Mouse (Mus musculus): ENCODE results near the gene Ppp3r1. TPM values are rescaled to one million over a fixed set of nuclear protein-coding genes. Genes with fewer than 3 reads are reported as not detected.

Gene Ppp3r1
- polyA plus RNA-seq (2015; fragmentation: Nextera tagmentation; extraction: Ambion mirVana): 25.0 and 26.6 TPM in 2 replicates

DNA sequence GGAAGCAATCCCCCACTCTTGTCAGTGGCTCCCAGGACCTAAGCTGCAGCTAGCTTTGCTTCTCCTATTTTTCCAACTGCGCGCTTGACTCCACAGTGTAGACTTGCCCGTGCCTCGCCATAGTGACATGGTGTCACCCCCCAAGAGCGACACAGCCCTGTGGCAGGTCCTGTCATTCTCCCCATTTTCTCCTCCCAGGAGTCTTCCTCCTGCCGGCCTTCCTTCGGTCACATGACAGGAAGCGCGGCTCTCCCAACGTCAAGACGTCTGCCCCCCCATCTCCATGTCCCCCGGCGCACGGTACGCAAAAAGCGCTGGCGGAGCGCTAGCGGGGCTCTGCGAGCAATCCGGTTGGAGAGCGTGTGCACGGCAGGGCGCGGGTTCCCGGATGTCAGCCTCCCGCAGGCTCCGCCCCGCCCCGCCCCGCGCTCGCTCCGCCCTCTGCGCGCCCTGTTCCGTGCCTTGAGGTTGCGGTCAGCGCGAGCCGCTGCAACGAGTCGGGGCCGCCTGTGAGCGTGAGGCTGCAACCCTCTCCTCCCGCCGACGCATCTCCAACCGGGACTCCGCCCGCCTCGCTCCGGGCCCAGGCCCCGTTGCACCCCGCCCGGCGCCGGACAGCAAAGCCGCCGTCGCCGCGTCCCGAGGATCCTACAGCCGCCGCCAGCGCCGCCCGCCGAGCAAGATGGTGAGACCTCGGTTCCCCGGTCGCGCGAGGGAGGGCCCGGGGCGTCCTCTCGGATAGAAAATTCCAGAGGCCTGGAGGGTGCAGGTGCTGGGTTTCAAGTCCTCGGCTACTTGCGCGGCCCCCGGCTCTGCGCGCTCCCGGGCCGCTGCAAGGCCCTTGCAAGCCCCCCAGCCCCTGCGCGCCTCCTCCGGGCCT, at the start of gene Ppp3r1:
Gene Ppp3r1, plus strand, starts transcription at position 406 of the 880 bp plus-strand sequence.
- Histone ChIP-seq H3K36me3 (ENCODE audit: control insufficient read depth, insufficient read depth) (no peaks in the 10 kb centered on the region), H3K4me2 (ENCODE audit: low read depth, low read length) (peak within 1 kb of the TSS; percentile 97), H3K27me3 (ENCODE audit: control insufficient read depth, insufficient read depth, low read depth, low read length) (no peaks in the 10 kb centered on the region), H3K4me1 (ENCODE audit: control insufficient read depth, low read depth, low read length) (peaks cover 10% of the 10 kb centered on the region), H3K9ac (ENCODE audit: low read depth, low read length) (peak within 1 kb of the TSS; percentile 92), H3K9me3 (replicated peaks; ENCODE audit: control insufficient read depth, low read length) (no peaks in the 10 kb centered on the region), H3K4me3 (ENCODE audit: low read depth, low read length) (peak within 1 kb of the TSS; percentile 93), H3K27ac (ENCODE audit: low read length) (peak within 1 kb of the TSS; percentile 91)
- peak; percentile 98 for ATAC-seq (ENCODE audit: low read depth)
- under 1% methylated on average over 81 of the region's 89 CpGs for WGBS (ENCODE audit: insufficient replicate concordance)

DNA sequence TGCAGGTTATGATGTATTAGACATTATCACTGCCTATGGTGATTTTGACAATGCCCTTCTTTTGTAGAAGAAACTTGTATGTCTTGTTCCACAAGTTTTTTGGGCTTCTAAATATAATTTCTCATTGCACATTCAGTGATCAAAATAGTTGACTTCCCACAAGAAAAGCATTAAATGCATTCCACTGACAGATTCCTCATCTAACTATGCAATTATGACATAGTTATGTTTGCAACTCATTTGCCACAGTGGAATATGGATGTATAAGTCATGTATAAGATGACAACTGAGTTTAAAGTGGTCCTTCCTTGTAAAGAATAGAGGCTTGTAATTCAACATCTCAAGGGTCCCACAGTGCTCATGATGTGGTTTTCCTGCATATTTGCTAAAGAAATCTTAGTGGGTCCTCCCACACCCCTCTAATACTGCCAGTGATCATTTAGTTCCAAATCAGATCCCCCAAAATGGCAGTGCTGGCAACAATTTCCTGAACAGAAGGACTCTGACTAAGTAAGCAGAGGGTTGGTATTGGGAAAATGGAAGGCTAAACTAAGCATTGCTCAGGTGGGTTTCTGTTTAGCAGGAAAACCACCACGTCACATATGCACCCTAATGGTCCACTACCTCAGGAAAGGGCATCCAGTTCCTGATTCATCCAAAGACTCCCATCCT, 46.5 kb upstream of the Ppp3r1 start:
- Histone ChIP-seq H3K4me2 (ENCODE audit: low read depth, low read length) (no peak overlapping the region), H3K9ac (ENCODE audit: low read depth, low read length) (no peak overlapping the region), H3K4me3 (ENCODE audit: low read depth, low read length) (no peak overlapping the region), H3K27me3 (ENCODE audit: control insufficient read depth, insufficient read depth, low read depth, low read length) (no peaks in the 10 kb centered on the region), H3K27ac (ENCODE audit: low read length) (no peak overlapping the region), H3K9me3 (replicated peaks; ENCODE audit: control insufficient read depth, low read length) (no peaks in the 10 kb centered on the region), H3K36me3 (ENCODE audit: control insufficient read depth, insufficient read depth) (no peaks in the 10 kb centered on the region), H3K4me1 (ENCODE audit: control insufficient read depth, low read depth, low read length) (no peaks in the 10 kb centered on the region)
- 30% methylated on average over 1 of the region's 1 CpGs for WGBS (ENCODE audit: insufficient replicate concordance)
- no peak for ATAC-seq (ENCODE audit: low read depth)

DNA sequence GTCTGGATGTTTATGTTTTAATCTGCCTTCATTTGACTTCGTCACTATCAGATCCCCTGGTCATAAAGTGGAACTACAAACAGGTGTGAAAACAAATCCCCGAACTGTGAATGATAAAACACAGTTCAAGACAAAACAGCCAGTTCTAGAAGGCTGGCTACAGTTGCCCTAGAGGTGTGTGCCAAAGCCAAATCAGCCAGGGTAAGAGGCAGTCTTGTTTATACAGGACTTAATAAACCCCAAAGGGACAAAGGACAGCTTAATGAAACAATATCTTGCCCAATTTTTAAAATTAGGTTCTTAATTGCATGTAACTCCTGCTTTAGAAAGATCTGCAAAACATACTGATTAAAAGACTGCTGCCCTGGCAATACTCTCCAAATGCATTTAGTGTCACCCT, 32.6 kb upstream of the Ppp3r1 start:
- 47% methylated on average over 2 of the region's 2 CpGs for WGBS (ENCODE audit: insufficient replicate concordance)
- no peaks in the 10 kb centered on the region for H3K36me3 ChIP-seq (ENCODE audit: control insufficient read depth, insufficient read depth)
- H3K4me1 ChIP-seq (ENCODE audit: control insufficient read depth, low read depth, low read length): no peaks in the 10 kb centered on the region
- no peaks in the 10 kb centered on the region for H3K27me3 ChIP-seq (ENCODE audit: control insufficient read depth, insufficient read depth, low read depth, low read length)
- no peak overlapping the region for H3K9ac ChIP-seq (ENCODE audit: low read depth, low read length)
- H3K9me3 ChIP-seq (replicated peaks; ENCODE audit: control insufficient read depth, low read length): no peaks in the 10 kb centered on the region
- no peak overlapping the region for H3K27ac ChIP-seq (ENCODE audit: low read length)
- no peak for ATAC-seq (ENCODE audit: low read depth)
- no peak overlapping the region for H3K4me3 ChIP-seq (ENCODE audit: low read depth, low read length)
- H3K4me2 ChIP-seq (ENCODE audit: low read depth, low read length): no peak overlapping the region

DNA sequence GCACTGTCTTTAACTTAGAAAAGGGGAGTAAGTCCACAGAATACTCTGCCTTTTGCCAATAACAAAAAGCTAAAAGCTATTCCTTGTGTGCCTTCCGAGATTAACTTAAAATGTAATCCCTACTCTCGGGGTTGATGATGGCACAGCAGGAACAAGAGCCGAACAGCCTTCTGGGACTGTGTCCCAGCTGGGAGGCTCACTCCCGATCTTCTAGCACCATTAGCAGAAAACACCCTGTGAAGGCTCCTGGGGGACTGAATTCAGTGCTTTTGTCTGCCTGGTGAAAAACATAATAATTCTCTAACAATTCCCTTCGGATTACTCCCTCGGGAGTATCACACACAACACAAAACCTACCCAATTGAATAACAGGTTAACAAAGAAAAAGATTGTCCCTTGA, 23.4 kb upstream of the Ppp3r1 start:
- Histone ChIP-seq H3K4me3 (ENCODE audit: low read depth, low read length) (no peak overlapping the region), H3K27ac (ENCODE audit: low read length) (no peak overlapping the region), H3K9ac (ENCODE audit: low read depth, low read length) (no peak overlapping the region), H3K36me3 (ENCODE audit: control insufficient read depth, insufficient read depth) (no peaks in the 10 kb centered on the region), H3K4me2 (ENCODE audit: low read depth, low read length) (no peak overlapping the region), H3K9me3 (replicated peaks; ENCODE audit: control insufficient read depth, low read length) (no peaks in the 10 kb centered on the region), H3K27me3 (ENCODE audit: control insufficient read depth, insufficient read depth, low read depth, low read length) (no peaks in the 10 kb centered on the region), H3K4me1 (ENCODE audit: control insufficient read depth, low read depth, low read length) (no peaks in the 10 kb centered on the region)
- no peak for ATAC-seq (ENCODE audit: low read depth)
- WGBS (ENCODE audit: insufficient replicate concordance): 49% methylated on average over 6 of the region's 6 CpGs

DNA sequence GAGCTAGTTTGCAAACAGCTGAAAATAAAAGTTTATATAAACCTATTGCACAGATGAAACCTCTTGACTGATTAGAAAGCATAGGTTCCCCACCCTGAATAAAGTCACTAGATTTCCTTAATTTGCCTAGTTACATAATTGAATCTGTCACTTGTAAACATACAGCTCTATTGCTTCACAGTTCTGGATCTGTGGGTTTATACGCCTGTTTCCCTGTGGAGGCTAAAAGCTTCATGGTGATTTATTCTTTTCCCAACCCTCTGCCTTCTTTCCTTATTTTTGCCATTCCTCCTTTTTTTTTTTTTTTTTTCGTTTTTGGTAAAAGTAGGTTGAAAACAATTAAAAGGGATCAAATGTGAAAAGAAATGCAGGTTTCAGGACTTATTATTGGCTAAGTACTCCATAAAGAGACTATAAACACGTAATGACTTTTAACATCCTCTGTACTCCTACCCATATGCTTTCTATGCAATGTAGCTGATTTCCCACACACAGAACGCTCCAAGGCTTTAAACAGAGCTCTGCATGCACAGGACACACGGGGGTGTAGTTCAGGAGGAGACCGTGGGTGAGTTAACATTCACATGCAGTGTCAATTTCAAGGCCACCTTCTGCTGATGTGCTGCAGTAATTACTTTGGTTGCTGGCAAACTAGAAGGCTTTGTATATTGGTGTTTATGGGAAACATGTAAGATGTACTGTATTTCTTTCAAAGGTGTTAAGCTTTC, 20.6 kb upstream of the Ppp3r1 start:
- H3K27ac ChIP-seq (ENCODE audit: low read length): no peak overlapping the region
- H3K36me3 ChIP-seq (ENCODE audit: control insufficient read depth, insufficient read depth): no peaks in the 10 kb centered on the region
- no peaks in the 10 kb centered on the region for H3K4me1 ChIP-seq (ENCODE audit: control insufficient read depth, low read depth, low read length)
- no peak overlapping the region for H3K9ac ChIP-seq (ENCODE audit: low read depth, low read length)
- no peaks in the 10 kb centered on the region for H3K27me3 ChIP-seq (ENCODE audit: control insufficient read depth, insufficient read depth, low read depth, low read length)
- ATAC-seq (ENCODE audit: low read depth): no peak
- no peaks in the 10 kb centered on the region for H3K9me3 ChIP-seq (replicated peaks; ENCODE audit: control insufficient read depth, low read length)
- WGBS (ENCODE audit: insufficient replicate concordance): 53% methylated on average over 6 of the region's 6 CpGs
- H3K4me2 ChIP-seq (ENCODE audit: low read depth, low read length): no peak overlapping the region
- no peak overlapping the region for H3K4me3 ChIP-seq (ENCODE audit: low read depth, low read length)

DNA sequence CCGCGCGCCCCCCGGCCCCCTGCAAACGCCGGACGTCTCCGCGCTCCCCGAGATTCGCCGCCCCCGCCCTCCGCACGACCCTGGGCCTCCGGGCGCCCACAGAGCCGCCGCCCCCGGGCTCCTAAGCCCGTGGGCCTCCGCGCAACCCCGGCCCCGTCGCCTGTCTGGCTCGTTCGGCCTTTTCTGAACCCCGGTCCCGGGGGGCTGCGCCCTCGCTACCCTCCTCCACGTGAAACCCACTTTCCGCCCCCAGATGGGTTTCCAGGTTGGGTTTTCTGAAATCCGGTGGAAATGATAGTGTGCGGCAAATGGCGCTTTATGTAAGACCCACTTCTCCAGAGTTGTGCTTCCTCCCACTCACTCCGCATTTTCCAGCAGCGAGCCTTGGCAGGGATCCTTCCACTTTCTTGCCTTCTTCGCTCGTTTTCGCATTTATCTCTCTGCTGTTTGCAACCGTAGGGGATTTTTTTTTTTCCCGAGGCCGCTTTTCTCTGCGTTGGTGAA, 727 bp downstream of the Ppp3r1 start:
- Histone ChIP-seq H3K27ac (ENCODE audit: low read length) (peak overlapping the region; percentile 91), H3K4me1 (ENCODE audit: control insufficient read depth, low read depth, low read length) (peaks cover 11% of the 10 kb centered on the region), H3K9me3 (replicated peaks; ENCODE audit: control insufficient read depth, low read length) (no peaks in the 10 kb centered on the region), H3K27me3 (ENCODE audit: control insufficient read depth, insufficient read depth, low read depth, low read length) (no peaks in the 10 kb centered on the region), H3K9ac (ENCODE audit: low read depth, low read length) (peak overlapping the region; percentile 92), H3K4me2 (ENCODE audit: low read depth, low read length) (peak overlapping the region; percentile 97), H3K4me3 (ENCODE audit: low read depth, low read length) (peak overlapping the region; percentile 93), H3K36me3 (ENCODE audit: control insufficient read depth, insufficient read depth) (no peaks in the 10 kb centered on the region)
- WGBS (ENCODE audit: insufficient replicate concordance): under 1% methylated on average over 33 of the region's 46 CpGs
- ATAC-seq (ENCODE audit: low read depth): peak; percentile 31

DNA sequence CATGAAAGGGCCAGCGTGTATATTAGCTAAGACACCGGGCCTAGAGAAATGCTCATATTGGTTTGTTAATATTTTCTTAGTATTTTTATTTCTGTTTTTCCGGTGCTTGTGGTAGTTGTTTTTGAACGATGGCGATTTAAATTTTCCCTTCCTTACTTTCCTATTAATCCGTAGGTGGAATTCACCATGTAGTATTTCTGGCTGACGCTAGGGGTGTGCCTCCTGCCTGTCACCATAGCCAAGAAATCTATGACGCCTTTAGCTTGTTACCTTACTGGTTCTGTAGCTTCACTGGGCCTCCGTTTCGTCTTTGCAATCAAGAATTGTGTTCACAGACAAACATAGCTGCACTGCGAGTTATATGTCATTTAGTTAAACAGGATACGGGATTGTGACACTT, 1.2 kb downstream of the Ppp3r1 start:
- H3K9me3 ChIP-seq (replicated peaks; ENCODE audit: control insufficient read depth, low read length): no peaks in the 10 kb centered on the region
- peaks cover 11% of the 10 kb centered on the region for H3K4me1 ChIP-seq (ENCODE audit: control insufficient read depth, low read depth, low read length)
- peak overlapping the region; percentile 93 for H3K4me3 ChIP-seq (ENCODE audit: low read depth, low read length)
- H3K4me2 ChIP-seq (ENCODE audit: low read depth, low read length): peak overlapping the region; percentile 97
- H3K27ac ChIP-seq (ENCODE audit: low read length): peak overlapping the region; percentile 91
- ATAC-seq (ENCODE audit: low read depth): no peak
- no peaks in the 10 kb centered on the region for H3K36me3 ChIP-seq (ENCODE audit: control insufficient read depth, insufficient read depth)
- peak overlapping the region; percentile 92 for H3K9ac ChIP-seq (ENCODE audit: low read depth, low read length)
- no peaks in the 10 kb centered on the region for H3K27me3 ChIP-seq (ENCODE audit: control insufficient read depth, insufficient read depth, low read depth, low read length)
- WGBS (ENCODE audit: insufficient replicate concordance): under 1% methylated on average over 12 of the region's 12 CpGs

DNA sequence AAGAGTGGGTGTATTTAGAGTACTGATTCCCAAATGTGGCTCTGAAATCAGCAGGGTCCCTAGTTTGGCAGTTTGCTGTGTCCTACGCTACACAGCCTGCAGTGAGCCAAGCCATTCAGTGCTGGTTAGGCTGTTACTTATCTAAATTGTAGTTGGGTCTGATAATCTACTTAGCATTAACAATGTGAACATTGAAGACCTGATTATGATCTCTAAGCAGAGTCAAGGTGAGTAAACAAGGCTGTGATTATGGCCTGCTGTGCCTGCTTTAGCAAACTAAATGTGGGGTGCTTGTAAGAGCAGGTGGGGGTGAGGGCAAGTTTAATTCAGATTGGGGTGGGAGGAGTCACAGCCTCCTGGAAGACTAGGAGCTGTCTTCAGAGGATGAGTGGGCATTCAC, 4.9 kb downstream of the Ppp3r1 start:
- ATAC-seq (ENCODE audit: low read depth): no peak
- Histone ChIP-seq H3K27ac (ENCODE audit: low read length) (no peak overlapping the region), H3K4me3 (ENCODE audit: low read depth, low read length) (no peak overlapping the region), H3K9me3 (replicated peaks; ENCODE audit: control insufficient read depth, low read length) (no peaks in the 10 kb centered on the region), H3K27me3 (ENCODE audit: control insufficient read depth, insufficient read depth, low read depth, low read length) (no peaks in the 10 kb centered on the region), H3K4me2 (ENCODE audit: low read depth, low read length) (no peak overlapping the region), H3K4me1 (ENCODE audit: control insufficient read depth, low read depth, low read length) (peaks cover 16% of the 10 kb centered on the region), H3K9ac (ENCODE audit: low read depth, low read length) (no peak overlapping the region), H3K36me3 (ENCODE audit: control insufficient read depth, insufficient read depth) (no peaks in the 10 kb centered on the region)
- WGBS (ENCODE audit: insufficient replicate concordance): 65% methylated on average over 1 of the region's 1 CpGs

Data from liver, embryonic 16.5 days (tissue).